Mouse (Mus musculus) heart, adult 2 months (tissue): Measurements from ENCODE around the gene Dhrs4.

ENCODE experiments used
- CTCF ChIP-seq: fragments of 200-600 bp; IDR thresholded peaks from 2 replicates; pipeline ENCODE4 v1.8.1; 2022; ENCODE audit warnings: antibody characterized with exemption, mild to moderate bottlenecking, moderate library complexity
- POLR2A ChIP-seq: fragments of 200-500 bp; IDR thresholded peaks from 2 replicates; pipeline ENCODE4 v1.6.1; 2011; ENCODE audit warnings: mild to moderate bottlenecking, low read depth, low read length, control low read depth; ENCODE audit not compliant: insufficient read depth

DNA sequence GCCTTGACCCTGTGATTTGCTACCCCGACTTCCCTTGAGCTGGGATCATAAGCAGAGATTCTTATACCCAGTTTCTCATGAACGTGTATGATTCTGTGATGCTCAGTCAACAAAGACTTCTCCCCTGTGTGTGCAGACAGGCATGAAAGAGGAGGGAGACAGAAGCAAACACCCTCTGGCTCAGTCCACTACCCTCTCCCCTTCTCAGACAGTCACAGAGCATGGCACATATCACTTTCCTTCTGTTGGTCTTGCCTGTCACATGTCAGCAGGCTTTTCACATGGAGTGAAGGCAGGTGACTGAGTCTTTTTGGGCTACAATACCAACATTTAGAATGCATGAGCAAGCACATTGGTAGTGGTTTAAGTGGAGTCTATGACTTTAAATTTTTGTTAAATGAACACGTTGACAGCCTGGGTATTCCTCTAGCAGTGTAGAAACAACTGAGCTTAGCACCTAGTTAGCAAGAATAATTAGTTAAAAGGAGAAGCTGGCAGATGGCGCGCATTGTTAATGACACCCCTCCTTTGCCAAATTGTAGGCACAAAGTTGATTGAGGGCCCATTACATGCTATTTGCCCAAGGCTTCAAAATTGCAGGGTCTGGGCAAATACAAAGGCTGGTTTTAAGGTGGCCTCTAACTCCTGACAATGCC is 6.0 kb downstream of the Dhrs4 start:
- TF ChIP-seq POLR2A: no peak
- no peak for TF ChIP-seq CTCF
